Mouse (Mus musculus): ENCODE results near the gene Olfr984.

GRCm38 (mm10) chr9:40093495-40093894, 20.5 kb downstream of the Olfr984 start, which contains the start of gene Olfr983:
- TF ChIP-seq POLR2A (IDR thresholded peaks at IDR 0.05; ENCODE audit: insufficient read length, low read depth): no peak
- no peak for TF ChIP-seq CEBPB (IDR thresholded peaks at IDR 0.05; ENCODE audit: insufficient read depth, poor library complexity, severe bottlenecking)
- no peak for TF ChIP-seq TCF3 (IDR thresholded peaks at IDR 0.05; ENCODE audit: insufficient read length, low read depth)
- TF ChIP-seq TCF12 (IDR thresholded peaks at IDR 0.05; ENCODE audit: insufficient read depth, poor library complexity, severe bottlenecking): no peak
- TF ChIP-seq USF1 (IDR thresholded peaks at IDR 0.05; ENCODE audit: low read depth): no peak
- no peak for TF ChIP-seq SRF (IDR thresholded peaks at IDR 0.05; ENCODE audit: control insufficient read depth, insufficient read length, low read depth)
- TF ChIP-seq E2F4 (IDR thresholded peaks at IDR 0.05; ENCODE audit: insufficient read depth): no peak
- no peak for TF ChIP-seq MYOG (IDR thresholded peaks at IDR 0.05; ENCODE audit: control insufficient read depth in 1 of 3, insufficient read depth in 1 of 3, insufficient read length in 2 of 3, low read depth in 2 of 3)
- no peak for TF ChIP-seq REST (IDR thresholded peaks at IDR 0.05; ENCODE audit: insufficient read depth, insufficient read length)
- no peak for TF ChIP-seq MAX (IDR thresholded peaks at IDR 0.05; ENCODE audit: low read depth)
- TF ChIP-seq MYOD1 (IDR thresholded peaks at IDR 0.05; ENCODE audit: control insufficient read depth in 1 of 3, insufficient read length in 2 of 3, low read depth in 2 of 3): no peak
- TF ChIP-seq POLR2AphosphoS2 (IDR thresholded peaks at IDR 0.05; ENCODE audit: insufficient read length, low read depth): no peak

All from myocyte (in vitro differentiated cells).